Mouse (Mus musculus): ENCODE results near the gene Necab3. TPM values are rescaled to one million over a fixed set of nuclear protein-coding genes. Genes with fewer than 3 reads are reported as not detected.

The Necab3 gene
- polyA plus RNA-seq, 1 experiment from 2014 or later = 5.5 TPM

DNA sequence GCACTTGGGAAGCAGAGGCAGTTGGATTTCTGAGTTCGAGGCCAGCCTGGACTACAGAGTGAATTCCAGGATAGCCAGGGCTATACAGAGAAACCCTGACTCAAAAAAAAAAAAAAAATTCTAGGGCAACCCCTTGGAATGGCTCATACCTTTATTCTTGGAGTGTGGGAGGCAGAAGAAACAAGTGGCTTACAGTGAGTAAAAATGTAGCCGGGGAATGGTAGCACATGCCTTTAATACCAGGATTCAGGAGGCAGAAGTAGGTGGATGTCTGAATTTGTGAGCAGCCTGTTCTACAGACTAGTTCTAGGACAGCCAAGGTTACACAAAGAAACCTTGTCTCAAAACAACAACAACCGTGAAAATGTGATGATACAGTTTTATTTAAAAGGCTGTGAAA, 57.9 kb downstream of the Necab3 start:
- ATAC-seq (replicated peaks; ENCODE audit: low FRiP score) (no peak), DNase-seq (ENCODE audit: low spot score) (no peak)
- Histone ChIP-seq H3K4me1 (replicated peaks; ENCODE audit: control insufficient read depth, insufficient read depth, low read length) (no peaks in the 10 kb centered on the region), H3K4me3 (ENCODE audit: low read depth, low read length) (no peak overlapping the region), H3K9me3 (ENCODE audit: control insufficient read depth, low read length) (no peaks in the 10 kb centered on the region), H3K27me3 (ENCODE audit: control insufficient read depth, insufficient read depth, low read length) (no peaks in the 10 kb centered on the region), H3K36me3 (ENCODE audit: control insufficient read depth, insufficient read depth, low read length) (no peaks in the 10 kb centered on the region), H3K4me2 (ENCODE audit: low read depth, low read length, severe bottlenecking) (no peak overlapping the region), H3K9ac (ENCODE audit: low read length) (no peak overlapping the region), H3K27ac (ENCODE audit: low read depth, low read length) (no peak overlapping the region)
- 94% methylated on average over 3 of the region's 3 CpGs for WGBS

DNA sequence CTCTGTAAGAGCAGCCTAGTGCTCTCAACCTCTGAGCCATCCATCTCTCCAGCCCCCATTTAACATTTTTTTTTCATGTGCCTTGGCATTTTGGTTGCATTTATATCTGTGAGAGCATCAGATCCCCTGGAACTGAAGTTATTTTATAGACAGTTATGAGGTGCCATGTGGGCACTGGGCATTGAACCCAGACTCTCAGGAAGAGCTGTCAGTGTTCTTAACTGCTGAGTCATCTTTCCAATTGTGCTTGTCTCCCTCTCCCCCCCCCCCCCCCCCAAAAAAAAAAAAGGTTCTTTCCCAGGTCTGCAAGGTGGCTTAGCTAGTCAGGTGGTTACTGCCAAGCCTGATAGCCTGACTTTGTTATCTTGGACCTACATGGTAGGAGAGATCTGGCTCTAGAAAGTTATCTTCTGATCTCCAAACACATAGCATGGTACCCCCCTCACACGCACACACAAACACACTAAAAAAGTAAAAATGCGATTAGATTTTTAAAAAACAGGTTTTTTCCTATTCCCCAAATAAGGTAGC, 58.9 kb downstream of the Necab3 start:
- WGBS = 96% methylated on average over 2 of the region's 2 CpGs
- no peaks in the 10 kb centered on the region for H3K9me3 ChIP-seq (ENCODE audit: control insufficient read depth, low read length)
- ATAC-seq (replicated peaks; ENCODE audit: low FRiP score) = no peak
- no peaks in the 10 kb centered on the region for H3K4me1 ChIP-seq (replicated peaks; ENCODE audit: control insufficient read depth, insufficient read depth, low read length)
- no peaks in the 10 kb centered on the region for H3K27me3 ChIP-seq (ENCODE audit: control insufficient read depth, insufficient read depth, low read length)
- no peaks in the 10 kb centered on the region for H3K36me3 ChIP-seq (ENCODE audit: control insufficient read depth, insufficient read depth, low read length)
- H3K9ac ChIP-seq (ENCODE audit: low read length) = no peak overlapping the region
- H3K27ac ChIP-seq (ENCODE audit: low read depth, low read length) = no peak overlapping the region
- no peak overlapping the region for H3K4me2 ChIP-seq (ENCODE audit: low read depth, low read length, severe bottlenecking)
- no peak for DNase-seq (ENCODE audit: low spot score)
- H3K4me3 ChIP-seq (ENCODE audit: low read depth, low read length) = no peak overlapping the region

DNA sequence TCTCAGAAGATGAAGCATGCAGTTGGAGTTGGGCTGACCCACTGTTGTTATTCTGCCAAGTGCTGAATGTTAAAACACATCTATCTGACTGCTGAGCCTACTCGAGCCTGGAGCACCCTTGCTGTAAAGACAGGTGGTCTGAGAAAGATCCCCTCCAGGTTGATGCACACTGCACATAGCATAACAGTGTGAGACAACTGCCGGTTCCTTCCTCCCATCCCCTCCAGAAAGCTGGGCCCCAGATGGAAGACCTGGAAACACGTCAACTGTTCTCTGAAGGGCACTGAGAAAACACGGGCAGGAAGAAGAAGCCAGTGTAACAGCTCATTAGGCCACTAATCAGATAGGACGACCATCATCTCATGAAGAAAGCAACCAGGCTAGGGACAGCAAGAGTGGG, 60.1 kb downstream of the Necab3 start:
- Histone ChIP-seq H3K9me3 (ENCODE audit: control insufficient read depth, low read length) (no peaks in the 10 kb centered on the region), H3K27me3 (ENCODE audit: control insufficient read depth, insufficient read depth, low read length) (no peaks in the 10 kb centered on the region), H3K4me2 (ENCODE audit: low read depth, low read length, severe bottlenecking) (no peak overlapping the region), H3K27ac (ENCODE audit: low read depth, low read length) (no peak overlapping the region), H3K36me3 (ENCODE audit: control insufficient read depth, insufficient read depth, low read length) (no peaks in the 10 kb centered on the region), H3K4me3 (ENCODE audit: low read depth, low read length) (no peak overlapping the region), H3K9ac (ENCODE audit: low read length) (no peak overlapping the region), H3K4me1 (replicated peaks; ENCODE audit: control insufficient read depth, insufficient read depth, low read length) (no peaks in the 10 kb centered on the region)
- 80% methylated on average over 5 of the region's 5 CpGs for WGBS
- ATAC-seq (replicated peaks; ENCODE audit: low FRiP score) (no peak), DNase-seq (ENCODE audit: low spot score) (no peak)

DNA sequence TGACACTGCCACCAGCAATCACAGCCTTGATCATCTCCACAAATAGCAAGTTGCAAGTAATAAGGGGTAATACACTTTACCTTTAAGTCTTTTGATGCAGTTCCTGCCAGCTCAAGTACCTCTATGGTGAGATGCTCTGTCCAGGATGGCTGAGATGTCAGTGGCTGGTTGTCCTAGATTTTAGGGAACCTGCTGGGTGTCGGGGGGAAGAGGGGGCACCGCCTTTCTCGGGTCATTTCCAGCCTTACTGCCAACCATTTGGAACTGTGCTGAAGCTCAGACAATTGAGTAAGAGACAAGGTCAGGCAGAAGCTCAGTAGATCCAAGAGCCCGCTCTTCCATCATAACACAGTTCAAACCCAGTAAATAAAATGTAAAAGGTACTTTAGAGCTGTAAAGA, 63.7 kb downstream of the Necab3 start:
- H3K36me3 ChIP-seq (ENCODE audit: control insufficient read depth, insufficient read depth, low read length) = no peaks in the 10 kb centered on the region

More for the DNA sequence above, 63.7 kb downstream of the Necab3 start:
- Histone ChIP-seq H3K9ac (ENCODE audit: low read length) (no peak overlapping the region), H3K4me3 (ENCODE audit: low read depth, low read length) (no peak overlapping the region), H3K4me1 (replicated peaks; ENCODE audit: control insufficient read depth, insufficient read depth, low read length) (no peaks in the 10 kb centered on the region), H3K4me2 (ENCODE audit: low read depth, low read length, severe bottlenecking) (no peak overlapping the region), H3K27me3 (ENCODE audit: control insufficient read depth, insufficient read depth, low read length) (no peaks in the 10 kb centered on the region), H3K27ac (ENCODE audit: low read depth, low read length) (no peak overlapping the region), H3K9me3 (ENCODE audit: control insufficient read depth, low read length) (no peaks in the 10 kb centered on the region)
- WGBS = 90% methylated on average over 4 of the region's 4 CpGs
- DNase-seq (ENCODE audit: low spot score) = no peak
- no peak for ATAC-seq (replicated peaks; ENCODE audit: low FRiP score)

Other genes starting within 250 kb of the Necab3 start
- gene Cdk5rap1, start 185.9 kb downstream of the Necab3 start, polyA plus RNA-seq (2014; fragmentation: Nextera tagmentation; extraction: Ambion mirVana) = 15.0 and 17.0 TPM in 2 replicates
- gene Snta1, start 150.8 kb downstream of the Necab3 start, polyA plus RNA-seq (2014; fragmentation: Nextera tagmentation; extraction: Ambion mirVana) = 3.1 and 3.4 TPM in 2 replicates
- 69.4 and 71.6 TPM in 2 replicates for gene Cbfa2t2, start 122.4 kb downstream of the Necab3 start, polyA plus RNA-seq (2014; fragmentation: Nextera tagmentation; extraction: Ambion mirVana)
- 2.3 and 4.5 TPM in 2 replicates for gene 1700003F12Rik, start 11.8 kb downstream of the Necab3 start, polyA plus RNA-seq (2014; fragmentation: Nextera tagmentation; extraction: Ambion mirVana)
- 0.41 and 0.77 TPM in 2 replicates for gene Actl10, start 7.1 kb downstream of the Necab3 start, polyA plus RNA-seq (2014; fragmentation: Nextera tagmentation; extraction: Ambion mirVana)
- gene E2f1, start 11.0 kb upstream of the Necab3 start, polyA plus RNA-seq (2014; fragmentation: Nextera tagmentation; extraction: Ambion mirVana) = 17.6 and 18.6 TPM in 2 replicates
- 10.0 and 10.6 TPM in 2 replicates for gene Pxmp4, start 44.8 kb upstream of the Necab3 start, polyA plus RNA-seq (2014; fragmentation: Nextera tagmentation; extraction: Ambion mirVana)
- 1.5 and 2.1 TPM in 2 replicates for gene Zfp341, start 54.4 kb upstream of the Necab3 start, polyA plus RNA-seq (2014; fragmentation: Nextera tagmentation; extraction: Ambion mirVana)
- 1.0 TPM in 1 of 2 replicates, not detected in the other for gene 4930519P11Rik, start 54.5 kb upstream of the Necab3 start, polyA plus RNA-seq (2014; fragmentation: Nextera tagmentation; extraction: Ambion mirVana)
- 13.3 and 16.7 TPM in 2 replicates for gene Chmp4b, start 92.8 kb upstream of the Necab3 start, polyA plus RNA-seq (2014; fragmentation: Nextera tagmentation; extraction: Ambion mirVana)
- not detected in 2 replicates for gene Gm14214, start 211.1 kb upstream of the Necab3 start, polyA plus RNA-seq (2014; fragmentation: Nextera tagmentation; extraction: Ambion mirVana)
- 92.4 and 102 TPM in 2 replicates for gene Raly, start 232.2 kb upstream of the Necab3 start, polyA plus RNA-seq (2014; fragmentation: Nextera tagmentation; extraction: Ambion mirVana)
- 0.69 and 1.0 TPM in 2 replicates for gene a, start 232.5 kb upstream of the Necab3 start, polyA plus RNA-seq (2014; fragmentation: Nextera tagmentation; extraction: Ambion mirVana)

All from forebrain, embryonic 11.5 days (tissue).